Mouse (Mus musculus): ENCODE results near the gene Zbtb7a.
A peak's percentile ranks its signal among the peaks of the same experiment; 100 is the strongest.

Zbtb7a gene

DNA sequence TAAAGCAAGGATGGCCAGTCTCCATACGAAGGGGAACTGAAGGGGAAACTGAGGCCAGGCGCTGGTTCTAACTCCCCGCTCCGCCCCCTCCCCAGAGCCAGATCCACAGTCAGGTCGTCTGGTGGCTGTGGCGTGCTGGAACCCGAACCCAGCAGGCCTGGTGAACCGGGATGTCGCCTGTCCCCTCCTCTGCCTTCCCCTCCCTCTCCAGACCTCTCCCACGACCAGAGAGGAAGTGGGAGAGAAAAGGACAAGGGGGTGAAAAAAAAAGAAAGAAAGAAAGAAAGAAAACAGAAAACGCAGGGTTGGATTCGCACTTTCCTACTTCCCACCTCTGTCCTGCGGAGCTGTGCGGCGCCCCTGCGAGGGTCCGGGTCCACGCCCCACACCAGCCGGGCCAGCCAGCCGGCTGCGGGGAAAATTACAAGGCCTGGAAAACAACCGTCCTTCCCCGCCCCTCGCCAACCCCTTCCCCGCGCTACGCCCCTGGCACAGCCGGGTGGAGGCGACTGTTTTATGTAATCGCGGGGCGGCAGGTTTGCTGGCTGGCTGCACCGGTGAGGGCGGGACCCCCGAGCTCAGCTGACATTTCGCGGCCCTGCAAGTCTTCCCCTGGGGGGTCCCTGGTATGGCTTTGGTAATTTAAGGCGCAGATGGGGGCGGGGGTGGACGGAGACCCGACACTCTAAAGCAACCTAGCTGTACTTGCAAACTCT, at the start of gene Zbtb7a:
TSS of gene Zbtb7a (plus strand) at position 255 of the 716 bp plus-strand sequence.
- DNase-seq (ENCODE audit: low spot score), result no peak

DNA sequence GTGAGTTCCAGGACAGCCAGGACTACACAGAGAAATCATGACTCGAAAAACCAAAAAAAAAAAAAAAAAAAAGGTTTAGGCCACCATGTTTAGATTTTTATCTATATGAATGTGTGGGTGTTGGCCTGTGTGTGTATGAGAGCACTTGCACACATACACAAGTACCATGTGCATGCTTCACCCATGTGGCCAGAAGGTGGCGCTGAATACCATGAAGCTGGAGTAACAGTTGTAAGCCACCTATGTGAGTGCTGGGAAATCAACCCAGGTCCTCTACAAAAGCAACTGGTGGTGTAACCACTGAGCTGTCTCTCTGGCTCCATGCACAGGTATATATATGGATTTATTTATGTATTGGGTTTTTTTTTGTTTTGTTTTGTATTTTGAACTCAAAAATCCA, 48.0 kb upstream of the Zbtb7a start:
- no peak for DNase-seq (ENCODE audit: low spot score)

DNA sequence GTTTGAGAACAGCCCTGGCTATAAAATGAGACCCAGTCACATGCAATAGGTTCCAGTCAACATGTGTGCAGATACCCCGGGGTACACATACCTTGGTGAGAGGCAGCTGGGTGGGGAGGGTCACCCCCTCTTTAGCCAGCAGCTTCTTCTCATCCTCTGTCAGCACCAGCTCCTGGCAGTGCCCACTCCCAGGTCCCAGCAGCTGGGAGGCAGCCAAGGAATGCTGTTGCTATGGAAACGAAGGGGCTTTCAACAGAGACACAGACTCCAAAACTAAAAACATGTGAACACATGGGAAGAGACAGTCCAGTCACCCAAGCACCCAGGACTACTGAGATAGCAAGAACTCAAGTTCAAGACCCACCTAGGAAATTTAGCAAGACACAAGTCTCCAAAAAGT, 45.8 kb upstream of the Zbtb7a start:
- no peak for DNase-seq (ENCODE audit: low spot score)

DNA sequence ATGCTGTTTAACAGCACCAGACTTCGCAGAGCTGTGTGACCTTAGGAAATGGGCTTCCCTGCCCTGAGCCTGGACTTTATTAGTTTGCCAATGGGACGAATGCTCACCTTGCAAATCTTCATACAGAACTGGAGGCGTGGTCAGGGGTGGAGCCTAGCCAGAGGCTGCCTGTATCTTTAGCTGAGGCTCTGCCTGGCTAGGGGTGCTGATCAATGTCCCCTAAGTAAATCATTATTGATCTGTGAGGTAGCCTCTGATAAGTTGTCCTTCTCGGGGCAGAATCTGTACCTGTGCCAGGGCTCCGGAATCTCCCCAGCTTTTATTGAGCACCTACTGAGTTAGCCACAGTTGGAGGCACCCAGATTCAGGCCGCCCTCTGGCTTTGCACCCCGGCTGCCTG, 44.4 kb upstream of the Zbtb7a start:
- no peak for DNase-seq (ENCODE audit: low spot score)

DNA sequence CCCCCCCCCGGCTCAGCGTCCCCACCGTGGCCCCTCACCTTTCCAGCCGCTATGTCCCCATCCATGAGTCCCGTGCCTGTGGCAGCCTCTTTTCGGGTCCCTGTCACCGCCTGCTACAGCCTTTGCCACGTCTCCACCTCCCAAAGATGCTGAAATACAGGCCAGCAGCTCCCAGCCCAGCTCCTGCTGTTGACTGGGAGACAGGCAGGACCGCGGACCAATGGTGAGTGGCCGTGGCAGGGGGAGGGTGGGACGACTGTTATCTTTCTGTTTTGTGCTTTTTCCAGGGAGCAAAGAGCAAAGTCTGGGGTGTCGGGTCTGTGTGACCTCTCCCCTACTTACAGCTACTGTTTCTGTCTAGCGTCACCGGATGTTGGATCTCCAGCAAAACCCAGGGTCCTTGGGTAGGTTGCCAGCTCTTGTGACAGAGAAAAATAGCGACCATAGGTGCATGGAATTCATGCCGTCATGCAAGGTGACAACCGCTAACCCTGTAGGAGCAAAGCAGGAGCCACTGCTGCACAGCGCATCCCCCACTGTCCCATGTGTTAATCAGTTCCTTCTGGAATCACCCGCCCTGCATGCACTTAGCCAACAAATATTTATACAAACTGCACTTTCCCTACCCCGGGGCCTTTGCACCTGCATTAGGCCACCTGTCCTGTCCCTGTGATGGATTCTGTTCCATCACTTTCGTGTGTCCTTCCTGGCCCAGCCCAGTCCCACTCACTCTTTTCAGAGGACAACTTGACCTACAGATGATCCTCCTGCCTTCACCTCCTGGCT, 42.4 kb upstream of the Zbtb7a start:
- no peak for DNase-seq (ENCODE audit: low spot score)

DNA sequence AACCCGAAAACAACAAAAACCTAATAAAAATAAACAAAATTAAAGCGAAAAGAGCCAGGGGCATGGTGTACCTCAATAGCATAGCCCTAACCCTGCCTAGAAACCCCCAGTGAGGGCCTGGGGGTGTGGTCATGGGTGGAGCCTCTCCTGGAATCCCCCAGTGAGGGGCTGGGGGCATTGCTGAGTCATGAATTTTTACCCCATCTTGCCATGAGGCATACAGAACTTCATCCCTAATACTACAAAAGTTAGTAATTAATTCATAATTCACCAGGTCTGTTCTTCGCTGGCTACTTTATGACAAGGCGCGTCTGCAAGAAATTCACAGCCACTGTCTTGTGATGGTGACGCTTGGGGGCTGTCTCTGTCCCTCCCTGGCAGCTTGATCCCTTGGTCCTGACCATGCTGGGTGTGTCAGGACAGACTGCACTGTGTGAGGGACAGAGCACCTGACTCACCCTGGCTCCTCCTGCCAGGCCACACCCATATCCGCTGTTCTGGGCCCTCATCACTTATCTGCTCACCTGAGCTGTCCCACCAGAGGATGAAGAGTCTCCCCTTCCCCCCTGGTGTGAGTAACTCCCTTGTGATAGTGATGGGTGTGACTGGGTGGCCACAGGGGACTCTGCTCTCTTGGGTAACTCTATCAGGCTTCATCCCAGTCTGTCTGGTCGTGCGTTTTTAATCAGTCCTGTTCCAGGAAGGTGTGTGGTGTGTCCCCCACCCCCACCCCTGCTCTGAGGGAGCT, 39.9 kb upstream of the Zbtb7a start:
- no peak for DNase-seq (ENCODE audit: low spot score)

DNA sequence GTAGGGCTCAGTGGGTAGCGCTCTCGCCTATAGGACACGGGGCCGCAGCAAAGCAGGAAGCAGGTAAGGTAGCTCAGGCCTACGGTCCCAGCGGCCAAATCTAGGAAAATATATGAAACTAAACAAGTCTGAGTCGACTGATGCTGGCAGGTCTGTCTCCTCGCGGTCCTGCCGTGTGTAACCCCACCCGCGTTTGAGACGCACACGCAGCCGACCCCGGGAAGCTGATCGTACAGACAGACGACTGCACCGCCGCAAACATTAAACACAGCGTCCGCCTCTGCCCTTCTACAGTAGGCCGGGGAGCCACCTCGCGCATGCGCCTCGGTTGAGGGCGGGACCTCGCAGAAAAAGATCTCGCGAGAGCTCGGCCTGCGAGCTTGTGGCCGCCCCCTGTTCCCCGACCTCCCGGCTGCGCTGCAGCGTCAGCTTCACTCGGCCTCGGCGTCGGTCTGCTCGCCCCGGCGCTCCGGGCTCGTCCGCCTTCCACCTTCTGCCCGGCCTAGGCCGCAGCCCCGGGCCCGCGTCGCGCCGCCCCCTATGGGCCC, 29.4 kb upstream of the Zbtb7a start, which contains the start of gene Map2k2:
TSS of gene Map2k2 (plus strand) at position 351 of the 548 bp plus-strand sequence.
- DNase-seq (ENCODE audit: low spot score), result peak; percentile 97

DNA sequence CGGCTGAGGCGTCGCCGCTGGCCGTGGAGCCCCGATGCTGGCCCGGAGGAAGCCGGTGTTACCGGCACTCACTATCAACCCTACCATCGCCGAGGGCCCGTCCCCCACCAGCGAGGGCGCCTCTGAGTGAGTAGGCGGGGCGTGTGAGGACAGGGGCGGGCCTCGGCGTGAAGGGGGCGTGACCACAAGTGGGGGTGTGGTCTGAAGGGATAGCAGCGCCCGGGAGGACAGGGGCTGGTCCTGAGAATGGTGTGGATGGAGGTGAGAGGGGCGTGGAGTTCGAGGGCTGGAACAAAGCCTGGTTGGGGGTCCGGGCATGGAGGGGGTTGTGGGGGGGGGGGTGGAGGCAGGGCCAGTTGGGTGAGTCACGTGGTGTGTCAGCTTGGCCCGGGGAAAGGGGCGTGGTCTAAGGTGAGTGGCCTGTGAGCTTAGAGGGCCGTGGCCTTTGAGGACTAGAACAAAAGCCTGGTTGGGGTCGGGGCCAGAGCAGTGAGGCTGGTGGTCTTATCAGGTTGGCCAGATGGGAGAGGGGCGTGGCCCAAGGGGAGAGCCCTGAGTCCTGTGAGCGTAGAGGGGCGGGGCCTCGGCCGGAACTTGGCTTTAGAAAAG, 28.8 kb upstream of the Zbtb7a start:
- peak; percentile 83 for DNase-seq (ENCODE audit: low spot score)

DNA sequence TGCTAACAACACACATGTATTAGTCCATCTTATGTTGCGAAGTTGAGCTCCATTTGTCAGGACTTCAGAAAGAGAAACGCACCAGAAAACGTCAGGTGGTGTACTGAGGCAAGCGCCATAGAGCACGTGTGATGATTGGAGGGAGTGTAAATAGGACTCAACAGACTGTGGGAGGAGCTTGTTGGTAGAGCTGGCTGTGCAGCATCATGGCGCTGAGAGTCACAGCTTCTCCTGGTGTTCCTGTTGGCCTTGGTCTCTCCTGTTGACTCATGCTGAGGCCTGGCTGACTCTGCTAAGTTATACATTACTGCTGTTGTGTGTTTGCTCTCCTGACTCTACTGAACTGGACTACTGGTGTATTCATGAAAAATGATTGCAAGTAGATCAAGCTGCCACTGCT, 22.1 kb upstream of the Zbtb7a start:
- no peak for DNase-seq (ENCODE audit: low spot score)

DNA sequence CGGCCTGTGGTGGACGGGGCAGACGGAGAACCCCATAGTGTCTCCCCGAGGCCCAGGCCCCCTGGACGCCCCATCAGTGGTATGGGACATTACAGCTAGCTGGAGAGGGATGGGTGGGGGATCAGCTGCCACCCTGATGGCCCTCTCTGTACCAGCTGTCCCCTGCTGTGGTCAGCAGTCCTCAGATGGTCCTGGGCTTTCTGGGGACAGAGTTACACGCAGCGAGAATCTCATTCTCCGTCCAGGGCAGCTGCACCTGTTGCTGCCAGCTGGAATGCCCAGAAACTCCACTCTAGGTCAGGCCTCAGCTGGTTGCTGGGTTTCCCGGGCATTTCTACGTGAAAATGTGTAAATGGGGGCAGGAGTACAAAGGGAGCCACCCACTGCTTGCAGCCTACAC, 15.4 kb upstream of the Zbtb7a start:
- DNase-seq (ENCODE audit: low spot score), result no peak

DNA sequence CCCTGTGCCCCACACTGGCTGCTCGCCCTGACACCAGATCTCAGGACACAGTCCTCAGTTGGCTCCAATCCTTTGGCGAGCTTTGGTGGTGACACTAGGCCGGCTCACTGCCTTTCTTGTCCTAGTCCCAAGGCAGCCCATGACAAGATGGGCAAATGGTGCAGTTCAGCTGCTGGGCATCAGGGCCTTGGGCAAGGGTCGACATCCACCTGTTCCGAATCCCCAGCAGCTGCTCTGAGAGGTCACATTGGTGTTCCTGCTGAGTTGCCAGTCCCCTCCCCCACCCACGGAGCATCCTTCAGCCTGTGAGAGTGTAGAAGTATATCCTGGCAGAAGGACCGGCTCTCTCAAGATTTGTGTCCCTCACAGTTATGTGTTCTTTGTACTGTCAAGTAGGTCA, 14.4 kb upstream of the Zbtb7a start:
- no peak for DNase-seq (ENCODE audit: low spot score)

DNA sequence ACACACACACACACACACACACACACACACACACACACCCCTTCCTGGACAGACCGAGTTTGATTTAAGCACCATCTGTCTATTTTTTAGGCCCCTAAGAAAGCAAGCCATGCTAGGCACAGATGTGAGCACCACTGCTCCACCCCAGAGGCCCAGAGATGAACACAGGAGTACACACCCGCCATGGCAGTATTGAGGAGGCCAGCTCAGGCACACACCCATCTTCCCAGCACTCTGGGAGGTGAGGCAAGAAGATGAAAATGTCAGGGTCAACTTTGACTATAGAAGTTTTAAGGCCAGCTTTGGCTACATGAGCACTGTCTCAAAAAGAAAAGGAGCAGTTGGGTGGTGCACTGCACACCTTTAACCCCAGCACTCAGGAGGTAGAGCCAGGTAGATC, 12.1 kb upstream of the Zbtb7a start:
- DNase-seq (ENCODE audit: low spot score), result no peak

DNA sequence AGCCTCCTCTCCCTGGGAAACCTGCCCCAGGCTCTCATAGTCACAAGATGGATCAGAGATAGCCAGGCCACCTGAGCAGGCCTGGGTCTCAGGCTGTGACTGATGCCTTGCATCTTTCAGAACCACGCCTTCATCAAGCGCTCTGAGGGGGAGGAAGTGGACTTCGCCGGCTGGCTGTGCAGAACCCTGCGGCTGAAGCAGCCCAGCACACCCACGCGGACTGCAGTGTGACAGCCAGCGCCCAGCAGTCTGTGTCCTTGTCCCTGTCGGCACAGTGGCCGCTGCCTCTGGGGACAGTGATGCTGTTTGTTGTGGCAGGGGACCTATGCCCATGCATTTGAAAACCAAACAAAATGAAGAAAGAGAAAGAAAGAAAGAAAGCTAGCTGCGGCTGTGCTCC, 11.5 kb upstream of the Zbtb7a start:
- DNase-seq (ENCODE audit: low spot score), result no peak

DNA sequence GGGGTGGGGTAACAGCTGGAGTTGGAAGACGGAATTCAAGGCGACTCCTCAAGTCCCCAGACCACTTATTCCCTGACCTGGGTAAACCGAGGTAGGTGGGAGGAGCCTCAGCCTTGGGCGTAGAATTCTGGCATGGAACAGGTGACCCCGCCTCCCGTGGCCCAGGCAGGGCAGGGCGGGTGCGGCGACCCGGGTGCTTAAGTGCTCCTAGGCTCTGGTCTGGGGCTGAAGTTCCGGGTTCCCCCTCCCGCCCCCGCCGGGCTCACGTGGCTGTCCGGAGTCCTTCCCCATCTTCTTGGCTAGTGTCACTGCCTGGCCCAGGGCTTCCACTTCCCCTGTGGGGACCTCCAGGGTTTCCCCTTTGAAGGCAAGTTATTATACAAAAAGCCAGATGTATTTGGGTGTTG, 836 bp upstream of the Zbtb7a start:
- DNase-seq (ENCODE audit: low spot score), result peak; percentile 36

DNA sequence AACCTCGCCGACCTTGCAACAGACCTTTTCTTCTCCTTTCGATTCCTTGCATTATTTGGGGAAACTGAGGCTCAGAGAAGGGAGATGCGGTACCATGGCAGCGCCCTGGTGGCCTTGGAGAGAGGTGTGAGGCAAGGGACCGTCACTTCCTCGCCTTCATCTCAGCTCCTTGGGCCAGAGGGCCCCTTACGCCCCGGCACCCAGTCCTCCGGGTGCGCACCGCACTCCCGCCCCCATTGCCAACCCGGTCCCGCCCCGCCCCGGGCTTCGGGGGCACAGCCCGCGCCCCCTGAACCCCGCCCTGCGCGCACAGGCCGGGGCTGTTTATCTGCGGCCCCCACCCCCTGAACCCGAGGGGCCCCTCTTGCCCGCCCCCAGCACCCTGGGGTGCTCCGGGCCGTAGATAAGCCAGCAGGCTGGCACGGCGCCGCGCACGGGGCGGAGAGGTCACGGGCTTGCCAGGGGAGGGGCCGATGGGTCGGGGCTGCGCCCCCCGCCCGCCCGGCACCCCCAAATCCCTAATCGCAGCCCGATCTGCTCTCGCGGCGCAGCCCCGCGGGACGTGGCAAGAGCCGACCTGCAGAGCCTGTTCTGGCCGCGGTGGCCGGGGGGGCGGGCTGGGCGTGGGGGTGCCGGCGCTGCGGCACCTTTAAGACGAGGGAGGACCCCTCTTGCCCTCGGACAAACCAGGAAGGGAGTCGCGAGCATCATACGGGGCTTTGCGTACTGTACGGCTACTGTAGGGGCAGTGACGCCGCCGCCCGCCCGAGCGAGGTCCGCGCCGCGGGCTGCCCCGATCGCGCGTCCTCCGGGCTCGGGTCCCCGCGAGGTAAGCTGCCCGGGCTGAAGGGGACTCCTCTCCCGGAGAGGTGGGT, 1.0 kb downstream of the Zbtb7a start:
- peak; percentile 75 for DNase-seq (ENCODE audit: low spot score)

DNA sequence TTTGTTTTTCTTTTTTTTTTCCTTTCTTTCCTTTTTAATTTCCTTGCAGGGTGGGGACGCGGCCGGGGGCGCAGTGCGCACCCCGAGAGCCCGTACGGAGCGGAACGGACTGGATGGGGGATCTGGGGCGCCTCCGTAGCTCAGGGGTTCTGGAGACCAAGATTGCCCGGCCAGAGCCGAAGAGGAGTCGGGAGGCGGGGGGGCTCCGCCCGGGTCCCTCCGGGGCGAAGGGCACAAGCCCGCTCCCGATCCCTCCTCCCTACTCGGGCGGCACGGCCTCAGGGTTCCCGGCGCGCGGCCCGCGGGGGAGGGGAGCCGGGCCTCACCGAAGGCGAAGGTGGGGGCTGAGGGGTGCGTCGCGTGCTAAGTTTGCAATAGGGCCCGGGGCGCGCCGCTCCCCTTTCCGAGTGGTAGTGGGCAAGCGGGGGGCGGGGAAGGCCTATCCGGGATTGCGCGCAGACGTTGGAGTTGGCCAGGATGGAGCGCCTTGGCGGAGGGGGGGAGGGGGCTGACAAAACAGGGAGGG, 1.7 kb downstream of the Zbtb7a start:
- peak; percentile 62 for DNase-seq (ENCODE audit: low spot score)

DNA sequence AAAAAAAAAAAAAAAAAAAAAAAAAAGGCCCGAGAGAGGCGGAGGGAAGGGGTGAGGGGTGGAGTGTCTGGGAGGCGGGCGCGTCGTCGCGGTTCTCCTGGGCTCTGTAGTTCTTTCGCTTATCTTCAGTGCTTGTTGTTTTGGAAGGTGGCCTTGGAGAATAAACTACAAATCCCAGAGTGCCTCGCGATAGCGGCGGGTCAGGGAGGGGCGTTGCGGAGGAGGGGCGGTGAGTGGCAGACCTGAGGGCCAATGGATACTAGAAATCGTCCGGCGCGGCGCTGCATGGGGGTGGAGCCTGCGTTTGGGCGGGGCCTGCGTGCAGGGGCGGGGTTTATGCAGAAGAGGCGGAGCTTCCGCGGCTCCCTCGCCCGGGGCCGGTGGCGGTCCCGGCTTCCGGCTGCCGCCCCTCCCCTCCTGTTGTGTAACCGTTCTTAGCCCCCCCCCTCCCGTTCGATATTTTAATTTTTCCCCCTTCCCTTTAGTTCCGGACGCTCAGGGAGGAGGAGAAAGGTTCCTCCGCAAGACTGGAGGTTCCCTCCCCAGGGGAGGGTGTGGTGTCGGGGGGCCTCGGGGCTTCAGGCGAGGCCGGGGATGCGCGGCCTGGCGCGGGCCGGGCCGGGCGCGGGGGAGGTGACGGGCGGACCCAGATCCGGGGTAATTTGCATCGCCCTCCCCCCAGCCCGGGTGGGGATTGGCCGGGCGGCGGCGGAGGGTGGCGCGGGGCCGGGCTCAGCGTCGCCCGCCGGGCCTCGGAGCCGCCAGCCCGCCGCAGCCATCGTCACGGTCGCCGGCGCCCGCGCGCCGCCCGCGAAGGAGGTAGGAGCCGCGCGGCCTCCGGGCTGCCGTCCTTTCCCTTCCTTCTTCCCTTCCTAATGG, 2.5 kb downstream of the Zbtb7a start:
- peak; percentile 100 for DNase-seq (ENCODE audit: low spot score)

DNA sequence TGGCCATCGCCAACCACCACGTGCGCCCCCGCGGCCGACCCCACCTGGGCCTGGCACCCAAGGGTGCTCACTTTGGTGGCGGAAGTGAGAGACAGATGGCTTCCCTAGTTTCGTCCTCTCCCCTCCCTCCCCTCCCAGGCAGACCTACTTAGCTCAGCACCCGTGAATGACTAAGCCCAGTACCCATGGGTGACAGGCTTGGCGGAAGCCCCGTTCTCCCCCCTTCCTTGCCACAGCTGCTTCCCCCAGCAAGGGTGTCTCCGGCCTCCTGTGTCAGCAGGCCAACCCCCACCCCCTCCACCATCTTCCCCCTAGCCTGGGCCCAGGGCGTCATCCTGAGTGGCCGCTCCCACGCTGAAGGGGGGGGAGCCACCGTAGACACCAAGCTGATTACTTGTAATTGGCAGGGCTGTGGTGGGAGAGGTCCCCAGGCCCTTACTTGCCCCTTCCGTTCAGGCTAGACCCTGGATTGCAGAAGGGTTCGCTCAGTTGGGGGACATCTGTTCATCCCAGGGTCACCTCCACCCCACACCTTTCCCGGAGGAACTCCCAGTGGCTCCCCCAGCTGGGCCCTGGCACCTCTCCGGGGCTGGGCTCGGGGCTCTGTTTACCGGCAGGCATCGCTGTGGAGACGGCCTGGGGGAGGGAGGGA, 3.2 kb downstream of the Zbtb7a start:
- peak; percentile 24 for DNase-seq (ENCODE audit: low spot score)

DNA sequence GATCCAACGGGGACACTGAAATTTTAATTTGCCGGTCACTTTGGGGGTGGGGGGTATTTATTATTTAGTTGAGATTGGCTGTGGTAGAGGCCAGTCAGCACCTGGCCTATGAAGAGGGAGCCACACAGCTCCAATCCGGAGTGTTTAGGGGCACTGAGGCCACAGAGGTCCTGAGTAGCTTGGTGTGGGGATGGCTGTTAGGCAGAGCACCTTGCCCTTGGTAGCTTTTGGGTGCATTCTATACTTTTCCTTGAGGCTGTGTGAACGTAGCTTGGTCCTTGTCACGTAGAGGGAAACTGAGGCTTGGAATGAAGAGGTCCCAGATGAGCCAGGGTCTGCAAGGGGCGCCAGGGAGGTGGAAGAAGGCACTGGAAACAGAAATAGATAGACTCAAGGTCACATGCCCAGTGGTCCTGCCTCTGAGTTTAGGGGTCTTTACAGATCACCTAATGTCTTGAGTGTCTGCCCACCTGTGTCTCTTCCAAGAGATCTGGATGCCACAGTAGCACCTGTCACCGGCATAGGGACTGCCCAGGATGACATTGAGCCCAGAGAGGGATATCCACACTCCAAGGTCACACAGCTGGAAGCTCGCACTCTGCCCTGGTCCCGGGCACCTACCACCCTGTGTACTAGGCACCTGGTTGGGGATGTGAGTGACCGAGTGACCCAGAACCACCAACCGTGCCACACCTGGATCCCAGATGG, 4.0 kb downstream of the Zbtb7a start:
- DNase-seq (ENCODE audit: low spot score), result no peak

All from ovary, postnatal 14 days (tissue).